Mouse (Mus musculus): ENCODE results near the gene Wdr13. TPM values are rescaled to one million over a fixed set of nuclear protein-coding genes. Genes with fewer than 3 reads are reported as not detected.

Wdr13 gene
- polyA plus RNA-seq, 1 experiment = 11.1 TPM

- peak overlapping the region; percentile 5 for H3ac ChIP-seq (ENCODE audit: control insufficient read depth, insufficient read length, low read depth)
- H3K79me3 ChIP-seq (ENCODE audit: low read depth) = no peaks in the 10 kb centered on the region
- peak overlapping the region; percentile 38 for H3K4me3 ChIP-seq (ENCODE audit: insufficient read depth, poor library complexity, severe bottlenecking)
- H3K36me3 ChIP-seq (ENCODE audit: control insufficient read depth, insufficient read depth) = no peaks in the 10 kb centered on the region
- H3K79me2 ChIP-seq (ENCODE audit: control insufficient read depth, insufficient read depth) = peaks cover 7% of the 10 kb centered on the region
- H3K27me3 ChIP-seq (ENCODE audit: control insufficient read depth, insufficient read depth, insufficient read length) = no peaks in the 10 kb centered on the region
- TF ChIP-seq USF1 (IDR thresholded peaks at IDR 0.05; ENCODE audit: low read depth) (no peak), CEBPB (IDR thresholded peaks at IDR 0.05; ENCODE audit: low read depth) (no peak), FOSL1 (IDR thresholded peaks at IDR 0.05; ENCODE audit: insufficient read depth, low read length, poor library complexity, severe bottlenecking) (no peak), CTCF (IDR thresholded peaks at IDR 0.05; ENCODE audit: control insufficient read depth, insufficient read depth, insufficient read length) (no peak)
These were observed 1.3 kb downstream of the Wdr13 start for GRCm38 (mm10) chrX:8131393-8131792.

GRCm38 (mm10) chrX:8125235-8125634 is 7.5 kb downstream of the Wdr13 start:
- no peak overlapping the region for H3K4me3 ChIP-seq (ENCODE audit: insufficient read depth, poor library complexity, severe bottlenecking)
- TF ChIP-seq MAX (IDR thresholded peaks at IDR 0.05) = no peak
- TF ChIP-seq CTCF (IDR thresholded peaks at IDR 0.05; ENCODE audit: control insufficient read depth, insufficient read depth, insufficient read length) = no peak
- TF ChIP-seq MYOG (IDR thresholded peaks at IDR 0.05; ENCODE audit: control insufficient read depth, extremely low read depth, insufficient read length) = no peak
- TF ChIP-seq MYOD1 (IDR thresholded peaks at IDR 0.05; ENCODE audit: control insufficient read depth, insufficient read length, low read depth) = no peak
- no peak for TF ChIP-seq USF1 (IDR thresholded peaks at IDR 0.05; ENCODE audit: low read depth)
- no peak for TF ChIP-seq FOSL1 (IDR thresholded peaks at IDR 0.05; ENCODE audit: insufficient read depth, low read length, poor library complexity, severe bottlenecking)
- no peak for TF ChIP-seq CEBPB (IDR thresholded peaks at IDR 0.05; ENCODE audit: low read depth)
- peaks cover 6% of the 10 kb centered on the region for H3K36me3 ChIP-seq (ENCODE audit: control insufficient read depth, insufficient read depth)
- H3K27me3 ChIP-seq (ENCODE audit: control insufficient read depth, insufficient read depth, insufficient read length) = no peaks in the 10 kb centered on the region
- H3ac ChIP-seq (ENCODE audit: control insufficient read depth, insufficient read length, low read depth) = no peak overlapping the region
- H3K79me3 ChIP-seq (ENCODE audit: low read depth) = no peaks in the 10 kb centered on the region
- no peaks in the 10 kb centered on the region for H3K79me2 ChIP-seq (ENCODE audit: control insufficient read depth, insufficient read depth)

DNA sequence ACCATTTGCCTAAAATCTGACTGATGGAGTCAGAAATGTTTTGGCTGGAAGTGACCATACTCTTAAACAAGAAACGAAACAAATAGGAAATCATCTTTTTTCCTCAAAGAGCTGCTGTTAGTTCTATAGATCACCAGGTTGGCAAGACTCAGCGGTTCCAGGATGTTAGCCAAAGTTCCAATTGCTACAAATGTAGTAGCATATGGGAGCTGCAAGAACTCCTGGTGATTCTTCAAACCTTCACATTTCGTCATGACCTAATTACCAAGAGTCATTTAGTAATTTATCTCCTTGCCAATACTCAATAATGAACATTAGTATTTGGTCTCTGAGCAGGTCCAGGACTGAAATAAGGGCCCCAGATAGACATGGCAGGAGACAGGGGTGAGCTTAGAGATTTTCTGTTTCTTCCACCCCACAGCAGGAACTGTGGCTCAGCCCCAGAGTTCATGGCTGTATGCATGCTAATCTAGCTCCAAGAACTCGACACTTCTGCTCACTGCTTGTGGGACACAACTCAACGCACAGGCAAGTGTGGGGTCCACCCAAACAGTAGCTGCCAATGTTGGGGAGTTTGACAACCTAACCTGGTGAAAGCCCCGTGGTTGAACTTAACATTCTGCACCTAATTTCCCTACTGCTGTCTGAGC is 8.7 kb downstream of the Wdr13 start:
- Histone ChIP-seq H3K27me3 (ENCODE audit: control insufficient read depth, insufficient read depth, insufficient read length) (no peaks in the 10 kb centered on the region), H3ac (ENCODE audit: control insufficient read depth, insufficient read length, low read depth) (no peak overlapping the region), H3K79me3 (ENCODE audit: low read depth) (no peaks in the 10 kb centered on the region), H3K4me3 (ENCODE audit: insufficient read depth, poor library complexity, severe bottlenecking) (no peak overlapping the region), H3K79me2 (ENCODE audit: control insufficient read depth, insufficient read depth) (no peaks in the 10 kb centered on the region), H3K36me3 (ENCODE audit: control insufficient read depth, insufficient read depth) (peaks cover 6% of the 10 kb centered on the region)
- TF ChIP-seq MAX (IDR thresholded peaks at IDR 0.05) (no peak), MYOG (IDR thresholded peaks at IDR 0.05; ENCODE audit: control insufficient read depth, extremely low read depth, insufficient read length) (no peak), FOSL1 (IDR thresholded peaks at IDR 0.05; ENCODE audit: insufficient read depth, low read length, poor library complexity, severe bottlenecking) (no peak), MYOD1 (IDR thresholded peaks at IDR 0.05; ENCODE audit: control insufficient read depth, insufficient read length, low read depth) (no peak), CEBPB (IDR thresholded peaks at IDR 0.05; ENCODE audit: low read depth) (no peak), CTCF (IDR thresholded peaks at IDR 0.05; ENCODE audit: control insufficient read depth, insufficient read depth, insufficient read length) (no peak), USF1 (IDR thresholded peaks at IDR 0.05; ENCODE audit: low read depth) (no peak)

- no peak for TF ChIP-seq MAX (IDR thresholded peaks at IDR 0.05)
- TF ChIP-seq CEBPB (IDR thresholded peaks at IDR 0.05; ENCODE audit: low read depth) = no peak
- no peak for TF ChIP-seq MYOD1 (IDR thresholded peaks at IDR 0.05; ENCODE audit: control insufficient read depth, insufficient read length, low read depth)
- TF ChIP-seq USF1 (IDR thresholded peaks at IDR 0.05; ENCODE audit: low read depth) = no peak
- TF ChIP-seq MYOG (IDR thresholded peaks at IDR 0.05; ENCODE audit: control insufficient read depth, extremely low read depth, insufficient read length) = no peak
- no peak for TF ChIP-seq FOSL1 (IDR thresholded peaks at IDR 0.05; ENCODE audit: insufficient read depth, low read length, poor library complexity, severe bottlenecking)
- no peak for TF ChIP-seq CTCF (IDR thresholded peaks at IDR 0.05; ENCODE audit: control insufficient read depth, insufficient read depth, insufficient read length)
- Histone ChIP-seq H3K4me3 (ENCODE audit: insufficient read depth, poor library complexity, severe bottlenecking) (no peak overlapping the region), H3K79me2 (ENCODE audit: control insufficient read depth, insufficient read depth) (no peaks in the 10 kb centered on the region), H3K27me3 (ENCODE audit: control insufficient read depth, insufficient read depth, insufficient read length) (no peaks in the 10 kb centered on the region), H3K79me3 (ENCODE audit: low read depth) (no peaks in the 10 kb centered on the region), H3ac (ENCODE audit: control insufficient read depth, insufficient read length, low read depth) (no peak overlapping the region), H3K36me3 (ENCODE audit: control insufficient read depth, insufficient read depth) (no peaks in the 10 kb centered on the region)
These were observed 15.4 kb downstream of the Wdr13 start for GRCm38 (mm10) chrX:8117264-8117663.

GRCm38 (mm10) chrX:8115275-8115674 is 17.4 kb downstream of the Wdr13 start:
- Histone ChIP-seq H3ac (ENCODE audit: control insufficient read depth, insufficient read length, low read depth) (no peak overlapping the region), H3K27me3 (ENCODE audit: control insufficient read depth, insufficient read depth, insufficient read length) (no peaks in the 10 kb centered on the region), H3K36me3 (ENCODE audit: control insufficient read depth, insufficient read depth) (no peaks in the 10 kb centered on the region), H3K79me2 (ENCODE audit: control insufficient read depth, insufficient read depth) (no peaks in the 10 kb centered on the region), H3K4me3 (ENCODE audit: insufficient read depth, poor library complexity, severe bottlenecking) (no peak overlapping the region), H3K79me3 (ENCODE audit: low read depth) (no peaks in the 10 kb centered on the region)
- TF ChIP-seq FOSL1 (IDR thresholded peaks at IDR 0.05; ENCODE audit: insufficient read depth, low read length, poor library complexity, severe bottlenecking) (no peak), CEBPB (IDR thresholded peaks at IDR 0.05; ENCODE audit: low read depth) (no peak), MYOD1 (IDR thresholded peaks at IDR 0.05; ENCODE audit: control insufficient read depth, insufficient read length, low read depth) (no peak), MAX (IDR thresholded peaks at IDR 0.05) (no peak), MYOG (IDR thresholded peaks at IDR 0.05; ENCODE audit: control insufficient read depth, extremely low read depth, insufficient read length) (no peak), USF1 (IDR thresholded peaks at IDR 0.05; ENCODE audit: low read depth) (no peak), CTCF (IDR thresholded peaks at IDR 0.05; ENCODE audit: control insufficient read depth, insufficient read depth, insufficient read length) (no peak)

DNA sequence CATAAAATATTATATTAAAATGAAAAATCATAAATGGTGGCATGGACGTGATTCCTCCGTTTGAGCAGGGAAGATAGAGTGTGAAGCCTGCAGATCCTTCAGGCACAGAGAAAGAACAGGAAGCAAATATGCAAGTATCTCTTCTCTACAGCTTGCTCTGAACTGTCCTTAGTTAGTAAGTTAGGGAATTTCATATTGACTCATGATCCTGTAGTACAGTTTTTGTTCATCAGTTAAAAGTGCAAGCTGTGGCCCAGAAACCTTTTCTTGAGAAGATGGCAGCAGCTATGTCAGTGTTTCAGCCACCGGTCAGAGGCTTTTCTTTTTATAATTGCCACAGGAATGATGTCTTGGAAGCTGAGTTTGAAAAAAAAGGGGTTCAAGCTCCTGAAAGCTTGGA is 27.7 kb downstream of the Wdr13 start:
- H3K79me3 ChIP-seq (ENCODE audit: low read depth) = no peaks in the 10 kb centered on the region
- H3K36me3 ChIP-seq (ENCODE audit: control insufficient read depth, insufficient read depth) = no peaks in the 10 kb centered on the region
- no peaks in the 10 kb centered on the region for H3K79me2 ChIP-seq (ENCODE audit: control insufficient read depth, insufficient read depth)
- H3K4me3 ChIP-seq (ENCODE audit: insufficient read depth, poor library complexity, severe bottlenecking) = no peak overlapping the region
- no peak overlapping the region for H3ac ChIP-seq (ENCODE audit: control insufficient read depth, insufficient read length, low read depth)
- TF ChIP-seq USF1 (IDR thresholded peaks at IDR 0.05; ENCODE audit: low read depth) (no peak), MAX (IDR thresholded peaks at IDR 0.05) (no peak), MYOG (IDR thresholded peaks at IDR 0.05; ENCODE audit: control insufficient read depth, extremely low read depth, insufficient read length) (no peak), MYOD1 (IDR thresholded peaks at IDR 0.05; ENCODE audit: control insufficient read depth, insufficient read length, low read depth) (no peak), CEBPB (IDR thresholded peaks at IDR 0.05; ENCODE audit: low read depth) (no peak), FOSL1 (IDR thresholded peaks at IDR 0.05; ENCODE audit: insufficient read depth, low read length, poor library complexity, severe bottlenecking) (no peak)
- no peaks in the 10 kb centered on the region for H3K27me3 ChIP-seq (ENCODE audit: control insufficient read depth, insufficient read depth, insufficient read length)

All from C2C12 (cell line).